Mouse (Mus musculus) brain, embryonic 14.5 days (tissue): ENCODE measurements around the gene Casp7.

ENCODE experiments used
- CTCF ChIP-seq: fragments of 200-500 bp; IDR thresholded peaks from 2 replicates; pipeline ENCODE4 v1.5.1; 2012; ENCODE audit warnings: inconsistent platforms, mild to moderate bottlenecking, moderate library complexity, borderline replicate concordance; ENCODE audit not compliant: insufficient read depth, insufficient read length; ENCODE audit errors: extremely low read depth
- POLR2A ChIP-seq: fragments of 200-500 bp; IDR thresholded peaks from 2 replicates; pipeline ENCODE4 v1.6.1; 2012; ENCODE audit warnings: mild to moderate bottlenecking, inconsistent platforms, borderline replicate concordance; ENCODE audit not compliant: poor library complexity, insufficient read depth, insufficient read length, severe bottlenecking; ENCODE audit errors: extremely low read depth

GRCm38 (mm10) chr19:56367778-56368177 lies 29.2 kb upstream of the Casp7 start:
- TF ChIP-seq POLR2A (no peak), CTCF (no peak)
